Mouse (Mus musculus): ENCODE results near the gene Pfkm. TPM values are rescaled to one million over a fixed set of nuclear protein-coding genes. Genes with fewer than 3 reads are reported as not detected.

Gene Pfkm
- total RNA-seq, 2 experiments from 2014 or later = 867 to 1,020 TPM

DNA sequence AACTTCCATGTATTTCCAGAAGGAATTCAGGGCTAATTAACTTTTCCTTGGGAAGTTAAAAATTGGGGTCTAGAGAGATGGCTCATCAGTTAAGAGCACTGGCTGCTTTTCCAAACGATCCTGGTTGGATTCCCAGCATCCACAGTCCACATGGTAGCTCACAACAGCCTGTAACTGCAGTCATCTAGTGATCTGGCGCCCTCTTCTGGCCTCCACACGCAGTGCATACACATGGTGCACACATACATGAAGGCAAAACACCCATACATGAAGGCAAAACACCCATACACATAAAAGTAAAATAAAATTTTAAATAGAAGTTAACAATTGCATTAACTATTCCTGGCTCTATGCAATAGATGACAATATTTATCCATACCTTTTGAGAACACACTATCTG, 4.6 kb downstream of the Pfkm start:
- DNase-seq = no peak

DNA sequence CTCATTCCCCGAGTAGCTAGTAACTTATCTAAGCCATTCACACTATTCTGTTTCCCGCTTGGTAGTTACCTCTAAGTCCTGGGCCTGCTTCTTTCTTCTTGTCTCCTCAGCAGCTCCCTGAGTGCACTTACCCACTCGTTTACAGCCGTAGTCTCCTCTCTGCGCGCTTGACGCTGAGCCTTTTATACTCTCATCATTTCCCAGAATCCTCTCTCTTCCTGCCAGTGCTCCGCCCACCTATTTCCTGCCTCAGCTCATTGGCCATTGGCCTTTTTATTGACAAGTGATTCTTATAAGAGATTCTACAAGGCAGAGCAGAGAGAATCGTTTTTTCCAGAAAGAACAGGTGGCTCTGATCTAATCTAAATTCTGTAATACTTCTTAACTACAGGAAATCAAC, 6.1 kb downstream of the Pfkm start:
- no peak for DNase-seq

DNA sequence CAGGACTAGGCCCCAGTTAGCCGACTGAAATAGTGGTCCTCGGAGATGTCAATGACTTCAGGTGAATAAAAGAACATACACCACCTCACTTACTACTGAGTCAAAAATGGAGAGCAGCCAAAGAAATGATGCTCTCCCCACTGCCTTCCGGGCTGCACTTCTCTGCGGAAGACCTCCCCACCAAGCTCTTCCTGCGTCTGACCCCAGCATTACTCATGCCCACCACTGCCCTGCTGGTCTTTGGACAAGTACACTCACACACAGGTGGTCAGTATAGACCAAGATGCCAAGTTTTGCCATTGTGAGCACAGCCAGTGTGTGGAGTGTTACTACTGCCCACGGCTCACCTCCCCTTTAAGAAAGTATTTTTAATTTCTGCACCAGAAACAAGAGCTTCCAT, 10.0 kb downstream of the Pfkm start:
- no peak for DNase-seq

DNA sequence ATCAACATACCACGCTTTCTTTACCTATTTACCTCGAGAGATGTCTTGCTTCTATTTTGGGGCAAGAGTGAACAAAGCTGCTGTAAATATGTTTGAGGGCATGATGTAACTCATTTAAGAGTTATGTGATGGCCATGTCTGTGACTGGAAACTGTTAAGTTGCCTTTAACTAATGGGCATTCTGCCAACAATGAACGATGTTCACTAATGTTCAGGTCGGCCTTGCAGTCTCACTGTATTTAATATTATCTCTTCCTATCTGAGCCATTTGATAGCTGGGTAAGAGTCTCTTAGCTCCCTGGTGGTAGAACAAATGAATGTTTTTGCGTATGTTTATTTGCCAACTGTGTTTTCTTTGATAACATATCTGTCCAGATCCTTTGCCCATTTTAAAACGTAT, 14.1 kb downstream of the Pfkm start:
- no peak for DNase-seq

DNA sequence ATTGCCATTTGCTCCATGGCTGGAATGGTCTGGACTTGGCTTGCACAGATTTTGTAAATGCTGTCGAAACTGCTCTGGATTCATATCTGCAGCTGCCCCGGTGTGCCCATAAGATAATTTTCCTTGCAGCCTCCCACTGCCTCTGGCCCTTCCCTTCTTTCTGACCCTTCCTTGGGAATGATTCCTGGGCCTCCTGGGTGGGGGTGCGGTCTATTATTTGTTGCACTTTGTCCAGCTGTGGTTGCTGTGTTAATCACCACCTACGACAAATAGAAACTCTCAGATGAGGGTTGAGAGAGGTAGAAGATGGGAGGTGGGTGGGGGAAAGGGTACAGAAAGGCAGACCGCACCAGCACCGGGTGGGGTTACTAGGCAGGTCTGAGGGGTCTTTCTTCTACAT, 14.8 kb downstream of the Pfkm start:
- no peak for DNase-seq

DNA sequence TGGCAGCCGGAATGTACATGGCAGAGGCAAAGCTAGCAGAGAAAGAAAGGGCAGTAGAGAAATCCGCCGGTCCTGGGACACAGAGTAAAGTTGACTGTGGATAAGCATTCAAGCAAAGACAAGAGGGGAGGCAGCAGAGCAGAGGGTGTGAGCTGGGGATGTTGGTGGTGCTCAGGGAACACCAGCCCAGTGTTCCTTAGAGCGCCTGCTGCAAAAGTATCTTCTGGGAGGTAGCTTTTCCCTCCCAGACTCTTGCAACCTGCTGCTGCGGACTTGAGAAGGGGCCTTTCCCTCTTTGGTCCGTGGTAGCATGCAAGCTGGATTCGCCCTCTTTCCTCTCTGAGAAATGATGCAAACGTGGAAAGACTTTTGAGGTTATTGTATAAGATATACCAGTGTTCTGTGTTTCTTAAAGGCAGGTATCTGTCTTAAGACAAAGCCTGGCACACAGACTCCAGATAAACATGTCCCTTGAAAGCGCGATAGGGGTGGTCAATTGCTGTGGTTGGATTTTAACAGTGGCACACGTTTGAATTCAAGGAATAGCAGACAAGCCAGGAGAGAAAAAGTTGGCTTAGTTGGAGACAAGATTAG, 15.4 kb downstream of the Pfkm start:
- DNase-seq = no peak

DNA sequence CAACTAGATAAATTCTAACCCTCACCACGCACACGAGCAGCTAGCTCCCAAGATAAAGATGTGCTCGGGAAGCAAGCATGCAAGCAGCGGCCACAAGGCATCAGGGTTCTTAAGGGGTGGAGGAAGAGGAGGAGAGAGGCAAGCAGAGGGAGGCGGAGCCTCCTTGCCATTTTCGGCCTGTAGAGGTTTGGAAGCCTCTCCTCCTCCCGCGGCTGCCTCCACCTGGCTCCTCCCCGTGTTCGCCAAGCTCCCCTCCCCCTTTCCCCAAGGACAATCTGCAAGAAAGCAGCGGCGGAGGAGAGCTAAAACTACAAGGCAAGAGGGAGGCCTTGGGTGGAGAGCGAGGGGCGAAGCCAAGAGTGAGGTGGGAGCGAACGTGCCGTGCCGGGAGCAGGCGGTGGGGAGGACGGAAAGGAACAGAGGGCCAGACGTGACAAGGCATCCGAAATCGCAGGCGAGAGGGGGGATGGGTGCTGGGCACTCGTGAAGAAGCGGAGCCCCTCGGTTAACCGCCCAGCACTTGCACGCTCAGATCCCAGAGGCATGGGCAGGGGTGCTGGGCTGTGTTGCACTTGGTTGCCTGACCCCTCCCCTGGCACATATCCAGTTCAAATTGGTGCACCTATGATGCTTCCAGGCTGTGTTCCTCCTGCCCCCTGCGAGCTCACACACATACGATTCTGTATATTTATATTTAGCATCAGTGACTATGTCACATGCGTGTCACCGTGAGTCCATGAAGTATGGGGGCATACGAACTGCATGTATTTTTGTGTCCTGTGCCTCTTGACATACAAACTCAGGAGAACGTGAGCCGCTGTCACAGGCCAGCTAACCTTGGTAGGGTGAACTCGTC, 16.1 kb downstream of the Pfkm start:
- DNase-seq = peak; percentile 91 to 93

DNA sequence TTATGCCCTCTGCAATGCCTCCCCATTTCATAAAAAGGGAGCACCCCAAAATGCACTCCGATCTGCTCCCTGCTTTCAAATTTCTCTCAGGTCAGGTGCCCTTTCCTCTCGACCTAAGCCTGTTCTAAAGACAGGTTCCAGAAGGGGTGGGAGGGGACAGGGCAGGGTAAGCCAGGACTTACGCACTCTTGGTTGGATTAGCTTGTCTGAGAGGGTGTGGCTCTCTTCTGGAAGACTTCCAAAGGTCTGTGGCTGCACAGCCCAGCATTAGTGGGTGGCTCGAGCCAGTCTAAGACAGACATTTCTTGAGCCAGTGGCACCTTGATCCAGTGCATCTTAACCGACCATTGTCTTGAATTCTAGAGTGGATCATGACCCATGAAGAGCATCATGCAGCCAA, 19.4 kb downstream of the Pfkm start:
- peak; percentile 37 to 43 for DNase-seq

DNA sequence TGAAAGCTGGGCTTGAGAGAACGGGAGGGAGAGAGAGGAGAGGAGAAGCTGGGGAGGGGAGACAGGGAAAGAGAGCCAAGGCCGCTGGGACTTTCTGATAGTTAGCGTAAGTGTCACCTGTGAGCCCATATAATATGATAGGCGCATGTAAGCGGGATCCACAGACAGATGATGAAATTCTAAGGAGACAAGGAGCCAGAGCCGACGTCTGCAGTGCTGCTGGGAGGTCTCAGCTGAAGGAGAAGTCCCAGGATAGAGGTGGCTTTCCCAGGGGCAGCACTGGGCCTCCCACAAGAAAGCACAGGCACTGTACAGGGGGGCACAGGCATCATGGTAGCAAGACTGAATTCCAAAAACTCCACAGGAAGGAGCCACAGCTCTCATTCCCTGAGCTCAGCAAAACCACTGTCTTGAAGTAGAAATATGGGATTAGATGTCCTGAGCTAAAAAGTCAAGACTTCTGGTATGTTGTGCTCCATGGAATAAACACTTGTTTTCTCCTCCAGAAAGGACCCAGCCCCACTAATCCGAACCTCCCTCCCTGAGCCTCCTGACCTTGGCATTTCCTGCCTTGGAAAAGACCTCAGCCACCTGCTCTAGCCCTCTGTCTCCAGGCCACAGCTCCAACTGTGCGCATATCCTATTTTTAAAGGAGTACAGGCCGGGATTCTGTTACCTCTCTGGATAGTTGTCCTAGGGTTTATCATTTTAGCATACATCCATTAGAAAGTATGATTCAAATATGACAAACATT, 21.9 kb downstream of the Pfkm start:
- DNase-seq = no peak

DNA sequence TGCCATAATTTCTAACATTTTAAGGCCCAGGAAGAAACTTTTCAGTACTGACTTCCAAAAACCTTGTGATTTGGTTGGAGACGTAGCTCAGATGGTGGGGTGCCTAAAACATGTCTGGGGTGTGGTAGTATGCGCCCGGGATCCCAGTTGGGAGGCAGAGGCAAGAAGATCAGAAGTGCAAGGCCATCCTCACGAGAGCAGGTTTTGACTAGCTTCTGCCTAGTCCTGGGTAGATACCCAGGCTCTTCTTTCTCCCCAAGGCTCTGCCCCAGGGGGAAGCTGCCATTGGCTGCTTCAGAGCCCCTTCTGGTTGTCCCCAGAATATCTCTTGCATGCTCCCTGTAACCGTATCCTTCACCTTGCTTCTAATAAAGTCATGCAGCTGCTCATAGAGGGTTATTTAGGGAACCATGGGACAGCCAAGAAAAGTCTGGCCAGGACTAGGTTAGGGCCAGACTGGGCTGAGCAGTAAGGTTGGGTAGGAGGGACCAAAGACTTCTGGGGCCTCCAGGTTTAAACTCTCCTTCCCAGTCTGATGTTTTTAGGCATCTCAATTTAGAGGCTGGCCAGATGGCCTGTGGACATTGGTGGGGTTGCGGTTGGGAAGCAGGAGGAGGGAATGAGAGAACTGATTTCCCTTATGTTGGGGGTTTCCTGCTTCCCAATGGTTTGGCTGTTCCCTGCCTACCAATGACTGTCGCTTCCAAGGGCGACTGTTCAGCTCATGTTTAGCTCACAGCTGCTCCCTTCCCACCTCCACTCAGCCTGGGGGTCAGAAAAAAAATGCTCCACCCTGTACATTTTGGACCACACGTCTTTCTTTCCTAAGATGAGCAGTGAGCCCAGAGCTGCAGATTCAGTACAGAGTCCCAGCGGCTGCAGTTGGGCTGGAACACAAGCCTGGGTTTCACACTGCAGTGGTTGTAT, 22.7 kb downstream of the Pfkm start:
- DNase-seq = peak; percentile 42 to 69

DNA sequence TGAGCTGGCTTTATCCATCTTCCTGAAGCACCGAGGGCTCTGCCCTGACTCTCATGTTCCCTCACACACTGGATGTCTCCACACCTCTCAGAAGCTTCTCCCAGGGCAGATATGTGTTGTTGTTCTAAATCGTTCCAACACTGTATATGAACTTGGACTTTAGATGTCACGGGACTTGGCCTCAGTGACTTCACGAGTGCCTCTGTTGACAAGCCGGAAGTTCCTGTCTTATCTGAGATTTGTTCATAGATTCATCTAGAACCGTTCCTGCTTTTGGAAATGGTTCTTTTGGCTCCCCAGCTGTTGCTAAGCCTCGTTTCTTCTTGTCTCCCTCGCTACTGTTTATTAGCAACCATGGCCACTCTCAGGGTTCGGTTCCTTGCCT, 23.4 kb downstream of the Pfkm start:
- DNase-seq = no peak

DNA sequence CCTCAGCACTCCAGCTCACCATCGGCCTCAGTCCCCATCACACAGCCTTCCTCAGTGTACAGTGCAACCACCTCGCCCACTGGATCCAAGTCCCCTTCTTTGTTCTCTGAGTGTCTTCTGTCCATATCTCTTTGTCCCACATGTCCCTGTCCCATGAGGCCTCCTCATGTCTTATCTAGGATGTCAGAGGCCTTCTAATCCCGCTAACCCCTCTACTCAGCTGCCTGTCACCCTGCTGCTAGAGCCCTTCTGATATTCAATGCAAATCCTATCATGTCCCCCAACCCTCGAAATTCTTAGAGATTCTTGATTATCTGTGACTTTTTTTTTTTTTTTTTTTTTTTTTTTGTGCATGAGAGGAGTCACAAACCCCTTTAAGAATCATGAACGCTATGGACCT, 23.9 kb downstream of the Pfkm start:
- no peak for DNase-seq

DNA sequence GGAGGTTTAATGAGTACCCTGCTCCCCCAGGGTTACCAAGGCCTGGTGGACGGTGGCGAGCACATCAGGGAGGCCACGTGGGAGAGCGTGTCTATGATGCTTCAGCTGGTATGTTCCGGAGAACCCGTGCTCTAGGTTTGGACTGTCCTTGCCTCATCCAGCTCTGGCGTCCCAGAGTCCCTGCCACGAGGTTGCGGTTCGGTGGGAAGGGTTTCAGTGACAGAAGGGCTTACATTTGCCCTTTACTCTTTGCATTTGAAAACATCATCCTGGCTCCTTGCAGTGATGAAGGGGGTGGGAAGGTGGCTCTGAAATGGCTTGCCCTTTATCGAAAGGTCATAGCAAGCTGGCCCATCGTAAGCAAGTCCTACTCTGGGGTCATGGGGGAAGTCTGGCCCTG, 27.0 kb downstream of the Pfkm start:
- DNase-seq = no peak

DNA sequence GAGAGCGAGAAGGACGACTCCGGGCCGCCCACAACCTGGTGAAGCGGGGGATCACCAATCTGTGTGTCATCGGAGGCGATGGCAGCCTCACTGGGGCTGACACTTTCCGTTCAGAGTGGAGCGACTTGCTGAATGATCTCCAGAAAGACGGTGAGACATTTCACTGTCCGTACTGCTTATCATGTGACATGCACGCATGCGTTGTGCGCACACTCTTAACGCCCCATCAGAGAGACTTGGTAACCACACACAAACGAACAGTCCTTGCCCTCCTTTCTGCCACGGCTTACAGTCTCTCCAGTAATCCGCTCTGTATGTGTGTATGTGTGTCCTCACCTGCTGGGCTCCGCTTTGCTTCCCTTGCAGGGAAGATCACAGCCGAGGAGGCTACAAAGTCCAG, 28.4 kb downstream of the Pfkm start:
- no peak for DNase-seq

DNA sequence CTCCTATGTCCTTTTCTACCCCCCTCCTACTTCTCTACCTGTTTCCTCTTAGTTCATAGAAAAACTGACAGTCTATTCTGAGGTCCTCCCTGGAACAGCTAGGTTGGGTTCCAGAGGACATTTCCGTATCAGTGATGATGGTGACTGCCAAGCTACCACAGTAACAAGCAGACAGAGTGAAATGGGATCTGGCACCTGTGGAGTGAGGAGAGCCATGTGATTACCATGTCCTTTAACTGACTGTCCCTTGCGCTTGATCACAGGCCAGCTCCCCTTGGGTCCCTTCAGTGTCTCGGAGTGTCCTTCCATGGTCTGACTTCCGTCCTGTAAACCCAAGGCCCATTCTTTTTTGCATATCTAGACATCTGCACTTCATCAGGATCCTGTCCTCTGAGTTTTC, 38.6 kb downstream of the Pfkm start:
- DNase-seq = peak; percentile 61 to 82

DNA sequence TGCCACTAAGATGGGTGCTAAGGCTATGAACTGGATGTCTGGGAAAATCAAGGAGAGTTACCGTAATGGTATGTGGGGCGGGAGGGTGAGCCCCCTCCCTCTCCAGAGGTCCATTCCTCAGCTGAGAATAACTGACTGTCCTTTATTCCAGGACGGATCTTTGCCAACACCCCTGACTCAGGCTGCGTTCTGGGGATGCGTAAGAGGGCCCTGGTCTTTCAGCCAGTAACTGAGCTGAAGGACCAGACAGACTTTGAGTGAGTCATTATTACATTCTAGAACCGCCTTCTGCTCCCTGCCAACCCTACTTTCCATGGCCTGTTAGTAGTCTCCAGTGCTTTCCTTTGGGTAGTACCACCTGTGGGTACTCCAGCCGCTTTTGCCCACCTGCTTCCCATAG, 39.1 kb downstream of the Pfkm start:
- DNase-seq = no peak

DNA sequence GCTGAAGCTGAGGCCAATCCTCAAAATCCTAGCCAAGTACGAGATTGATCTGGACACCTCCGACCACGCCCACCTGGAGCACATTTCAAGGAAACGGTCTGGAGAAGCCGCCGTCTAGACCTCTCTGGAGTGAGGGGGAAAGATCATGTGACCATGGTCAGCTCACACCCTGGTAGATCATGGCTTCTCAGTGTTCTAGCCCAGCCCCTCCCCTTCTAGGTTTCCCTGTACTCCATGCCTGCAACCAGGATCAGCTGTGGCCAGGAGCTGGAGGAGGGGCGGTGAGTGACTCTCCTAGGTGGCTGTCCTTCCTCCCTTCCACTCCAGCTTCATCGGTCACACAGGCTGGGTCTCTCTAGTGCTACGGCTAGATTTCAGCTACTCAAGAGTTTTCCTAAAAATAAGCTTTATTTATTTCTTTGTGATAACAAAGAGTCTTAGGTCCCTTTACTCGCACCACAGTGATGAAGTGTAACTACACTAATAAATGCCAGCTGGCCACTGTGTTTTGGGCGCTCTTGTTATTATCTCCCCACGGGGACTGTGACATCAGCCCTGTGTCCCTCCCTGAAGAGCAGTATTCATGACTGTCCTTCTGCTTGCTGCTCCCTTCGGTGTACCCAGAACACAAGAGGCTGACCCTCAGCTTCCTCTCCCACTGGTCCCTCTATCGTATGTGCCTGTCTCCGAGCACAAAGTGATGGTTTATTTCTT, 39.7 kb downstream of the Pfkm start:
- DNase-seq = peak; percentile 38 to 46

DNA sequence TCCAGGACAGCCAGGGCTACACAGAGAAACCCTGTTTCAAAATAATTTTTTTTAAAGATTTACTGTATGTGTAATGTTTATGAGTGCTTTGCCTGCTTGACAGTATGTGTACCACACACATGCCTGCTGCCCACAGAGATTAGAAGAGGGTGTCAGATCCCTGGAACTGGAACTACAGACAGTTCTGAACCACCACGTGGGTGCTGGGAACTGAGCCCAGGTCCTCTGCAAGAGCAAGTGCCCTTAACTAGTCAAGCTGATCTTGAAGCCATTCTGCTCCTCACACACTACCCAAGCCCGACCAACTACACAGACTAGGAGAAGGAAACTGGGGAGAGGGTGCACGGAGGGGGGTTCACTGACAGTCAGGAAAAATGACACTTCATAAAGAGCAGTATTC, 41.1 kb downstream of the Pfkm start:
- DNase-seq = peak; percentile 44 to 68

DNA sequence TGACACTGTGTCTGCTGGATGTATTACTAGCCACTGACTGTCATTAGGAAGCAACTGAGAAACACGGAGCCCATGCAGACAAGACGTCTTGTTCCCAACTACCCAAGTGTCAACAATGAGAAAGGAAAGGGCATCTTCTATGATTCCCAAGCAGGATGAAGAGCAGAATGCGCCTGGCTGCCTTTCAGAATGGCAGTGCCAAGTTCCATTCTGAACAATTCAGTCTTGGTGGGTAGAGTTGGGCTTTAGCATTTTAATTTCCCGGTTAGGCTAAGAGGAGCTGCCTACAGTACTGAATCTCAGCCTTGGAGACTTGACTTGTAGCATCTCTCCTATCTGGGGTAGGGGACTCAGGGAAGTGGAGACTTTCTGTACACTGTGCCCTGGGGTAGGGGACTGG, 41.6 kb downstream of the Pfkm start:
- DNase-seq = no peak

DNA sequence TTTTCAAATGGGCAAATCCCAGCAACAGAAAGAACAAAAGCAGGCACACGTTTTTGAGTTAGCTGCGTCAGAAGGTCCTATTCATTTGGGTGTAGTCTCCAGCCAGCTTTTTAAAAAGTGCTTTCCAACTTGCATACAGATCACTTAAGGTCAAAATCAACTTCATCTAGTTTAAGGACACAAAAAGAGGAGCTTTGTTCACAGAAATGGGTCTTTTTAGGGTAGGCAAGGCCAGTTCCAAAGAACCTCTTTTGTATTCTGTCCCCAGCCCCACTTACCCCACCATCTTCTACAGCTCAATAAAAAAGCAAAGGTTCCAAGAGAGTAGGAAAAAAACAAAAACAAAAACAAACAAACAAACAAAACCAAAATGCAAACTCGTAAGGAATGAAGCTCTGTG, 42.3 kb downstream of the Pfkm start:
- no peak for DNase-seq

DNA sequence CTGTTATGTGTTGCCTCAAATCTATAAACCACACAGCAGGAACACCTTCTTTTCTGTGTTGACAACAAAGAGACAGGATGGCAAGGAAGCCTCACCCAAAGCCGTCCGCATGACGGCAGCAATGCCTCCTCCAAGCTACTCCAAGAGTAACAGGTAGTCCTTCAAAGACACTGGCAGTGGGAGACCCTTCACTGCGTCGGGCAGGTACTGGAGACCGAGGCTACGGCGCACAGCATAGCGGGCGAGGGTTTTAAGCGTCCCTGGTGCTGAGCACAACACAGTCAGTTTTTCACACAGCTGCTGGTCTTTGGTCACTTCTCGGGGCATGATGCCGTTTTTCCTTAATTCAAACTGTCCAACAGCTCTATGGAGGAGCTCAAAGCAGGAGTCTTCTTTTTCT, 43.3 kb downstream of the Pfkm start:
- no peak for DNase-seq

DNA sequence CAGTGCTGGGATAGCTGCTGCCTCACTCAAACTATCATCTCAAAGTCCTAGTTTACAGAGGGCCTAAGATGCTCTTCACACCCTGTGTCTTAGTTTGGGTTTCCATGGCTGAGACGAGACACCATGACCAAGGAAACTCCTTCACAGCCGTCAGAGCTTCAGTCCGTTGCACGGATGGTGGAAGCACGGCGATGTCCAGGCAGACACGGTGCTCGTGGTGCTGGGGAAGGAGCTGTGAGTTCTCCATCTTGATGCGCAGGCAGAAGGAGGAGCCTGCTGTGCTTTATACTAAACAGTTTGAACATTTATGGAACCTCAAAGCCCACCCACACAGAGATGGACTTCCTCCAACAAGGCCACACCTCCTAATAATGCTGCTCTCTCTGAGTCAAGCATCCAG, 44.5 kb downstream of the Pfkm start:
- no peak for DNase-seq
